Mouse (Mus musculus) adrenal gland, adult 18-20 months (tissue): ENCODE measurements around the gene Dicer1. TPM values are rescaled to one million over a fixed set of nuclear protein-coding genes. Genes with fewer than 3 reads are reported as not detected.
"Not testable (repeated sequence)": the region's sequence is repeated elsewhere in the genome, so short reads cannot be mapped to it uniquely, and the experiment has no call there.

ENCODE experiments used
- DNase-seq, 2 experiments: peaks; one replicate each; pipeline ENCODE4 v3.0.0; 2021 to 2022; ENCODE audit warnings: low spot score in 2 of 2
- total RNA-seq, 2 experiments: library from RNA; stranded (reverse); gene quantifications; 1 replicate in 1 of 2; 2 replicates in 1 of 2; pipeline ENCODE4 v1.2.3; 2021

The Dicer1 gene
- total RNA-seq, 2 experiments from 2014 or later = 35.5 to 51.5 TPM

- no peak for DNase-seq
These were observed 9.5 kb downstream of the Dicer1 start for GRCm38 (mm10) chr12:104742247-104742646.

GRCm38 (mm10) chr12:104740841-104741787 lies 10.6 kb downstream of the Dicer1 start:
- no peak for DNase-seq

GRCm38 (mm10) chr12:104738931-104739330 lies 12.8 kb downstream of the Dicer1 start:
- DNase-seq = no peak

- DNase-seq = no peak
These were observed 13.3 kb downstream of the Dicer1 start for GRCm38 (mm10) chr12:104738446-104738845.

- no peak for DNase-seq
These were observed 14.1 kb downstream of the Dicer1 start for GRCm38 (mm10) chr12:104737666-104738065.

- DNase-seq = no peak
These were observed 15.8 kb downstream of the Dicer1 start for GRCm38 (mm10) chr12:104735993-104736395.

GRCm38 (mm10) chr12:104733165-104733564 lies 18.6 kb downstream of the Dicer1 start:
- DNase-seq = no peak

- DNase-seq = no peak
These were observed 20.0 kb downstream of the Dicer1 start for GRCm38 (mm10) chr12:104731782-104732181.

GRCm38 (mm10) chr12:104726436-104726835 lies 25.3 kb downstream of the Dicer1 start:
- not testable (repeated sequence) for DNase-seq

GRCm38 (mm10) chr12:104722056-104722455 lies 29.7 kb downstream of the Dicer1 start:
- no peak for DNase-seq

- DNase-seq = no peak
These were observed 30.7 kb downstream of the Dicer1 start for GRCm38 (mm10) chr12:104721011-104721410.

- DNase-seq = no peak
These were observed 32.8 kb downstream of the Dicer1 start for GRCm38 (mm10) chr12:104718956-104719355.

- no peak for DNase-seq
These were observed 35.3 kb downstream of the Dicer1 start for GRCm38 (mm10) chr12:104716409-104716808.

GRCm38 (mm10) chr12:104715453-104715852 lies 36.3 kb downstream of the Dicer1 start:
- no peak for DNase-seq

GRCm38 (mm10) chr12:104700266-104700665 lies 51.5 kb downstream of the Dicer1 start:
- no peak for DNase-seq

- DNase-seq = peak in 1 of 2 experiments; percentile 50
These were observed 52.0 kb downstream of the Dicer1 start for GRCm38 (mm10) chr12:104699753-104700152.

GRCm38 (mm10) chr12:104695514-104695913 lies 56.2 kb downstream of the Dicer1 start:
- no peak for DNase-seq

- no peak for DNase-seq
These were observed 58.9 kb downstream of the Dicer1 start for GRCm38 (mm10) chr12:104692864-104693263.

- DNase-seq = no peak
These were observed 61.3 kb downstream of the Dicer1 start for GRCm38 (mm10) chr12:104690412-104690811.

- no peak for DNase-seq
These were observed 62.9 kb downstream of the Dicer1 start for GRCm38 (mm10) chr12:104688870-104689269.

GRCm38 (mm10) chr12:104684411-104684931 lies 67.3 kb downstream of the Dicer1 start:
- DNase-seq = no peak

GRCm38 (mm10) chr12:104679819-104680132 lies 72.0 kb downstream of the Dicer1 start:
- DNase-seq = no peak
